ENCODE assay signal across 10 mouse cellular contexts in the genomic region with DNA sequence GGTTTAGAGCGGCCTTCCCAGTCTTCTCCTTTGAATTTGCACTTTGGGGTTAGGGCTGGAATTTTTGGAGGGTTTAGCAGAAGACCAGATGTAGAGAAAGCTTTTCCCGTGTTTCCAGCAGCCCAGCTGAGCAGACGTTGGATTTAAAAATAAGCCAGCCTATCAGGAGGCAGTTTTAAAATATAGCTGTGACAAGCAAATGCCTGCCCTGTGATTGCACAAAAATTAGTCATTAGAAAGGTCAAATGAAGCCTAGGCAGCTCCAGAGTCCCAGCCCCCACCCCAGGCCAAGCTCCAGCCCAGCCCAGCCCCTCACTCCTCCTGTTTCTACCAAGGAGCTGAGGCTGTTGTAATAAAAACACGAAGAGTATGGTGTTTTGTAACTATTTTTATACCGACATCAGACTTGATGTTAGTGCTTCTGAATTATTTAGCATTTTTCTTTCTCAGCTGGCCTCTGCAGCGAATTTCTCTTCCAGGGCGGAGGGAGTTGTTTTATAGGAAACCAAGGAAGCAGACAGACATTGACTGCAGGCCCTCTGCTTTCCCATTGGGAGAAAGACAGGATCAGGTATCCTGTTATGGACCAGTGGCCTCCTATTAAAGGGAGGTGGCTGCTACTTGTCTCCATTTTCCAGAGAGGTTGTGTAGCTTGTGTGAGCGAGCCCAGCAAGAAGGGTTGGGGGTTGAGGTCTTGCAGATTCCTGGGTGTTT. TPM values are rescaled to one million over a fixed set of nuclear protein-coding genes. Genes with fewer than 3 reads are reported as not detected.
DNase-seq lines count a peak whose midpoint lies in the region; ATAC-seq and TF ChIP-seq lines count a peak whose summit lies in the region.
"Had no signal": no experiment of that assay in that cellular context is flagged by ENCODE, and none has a peak within 500 bp of the region (broad histone marks: within the 10 kb centered on the region; RNA-seq: fewer than 3 reads in every experiment).

No protein-coding gene starts in this region.

- no peak overlapping the region for H3K4me3 ChIP-seq in forebrain, embryonic 15.5 days
- no peak overlapping the region for H3K4me3 ChIP-seq in forebrain, embryonic 13.5 days
- no peak overlapping the region for H3K4me3 ChIP-seq in kidney, postnatal 0 days (replicated peaks; ENCODE audit: low read depth, low read length)
- no peak overlapping the region for H3K4me3 ChIP-seq in brown adipose tissue, adult 24 weeks (ENCODE audit: insufficient read depth, low read depth, low read length)
- no peak overlapping the region for H3K4me3 ChIP-seq in liver, embryonic 11.5 days (ENCODE audit: low read depth, low read length)

- H3K27me3 ChIP-seq in forebrain, embryonic 15.5 days, result no peaks in the 10 kb centered on the region
- no peaks in the 10 kb centered on the region for H3K27me3 ChIP-seq in forebrain, embryonic 13.5 days
- no peaks in the 10 kb centered on the region for H3K27me3 ChIP-seq in kidney, postnatal 0 days (ENCODE audit: insufficient read depth, low read length)
- H3K27me3 ChIP-seq in liver, embryonic 11.5 days (replicated peaks; ENCODE audit: control insufficient read depth, insufficient read depth, low read length), result no peaks in the 10 kb centered on the region

- peak; percentile 73 for DNase-seq in kidney, postnatal 0 days (ENCODE audit: low spot score)
- DNase-seq in kidney, adult 11 months, result no peak
- peak; percentile 26 for DNase-seq in lung, postnatal 36 days
- no peak for DNase-seq in liver, embryonic 11.5 days (ENCODE audit: low spot score)
- no peak for DNase-seq in layer of hippocampus, adult 8-10 months (ENCODE audit: low spot score in 2 of 2)
- DNase-seq: B cell, adult 2 months; gastrocnemius, postnatal 25 days had no signal

- H3K27ac ChIP-seq in forebrain, embryonic 15.5 days (replicated peaks), result peak overlapping the region; percentile 7; the same call in 1 of the 2 replicates
- no peak overlapping the region for H3K27ac ChIP-seq in forebrain, embryonic 13.5 days
- H3K27ac ChIP-seq in kidney, postnatal 0 days, result peak overlapping the region; percentile 31
- peak overlapping the region; percentile 75 for H3K27ac ChIP-seq in brown adipose tissue, adult 24 weeks (replicated peaks; ENCODE audit: low read depth, low read length)
- H3K27ac ChIP-seq in liver, embryonic 11.5 days (ENCODE audit: low read depth, low read length), result no peak overlapping the region

- no peak overlapping the region for H3K9ac ChIP-seq in forebrain, embryonic 15.5 days (replicated peaks)
- H3K9ac ChIP-seq in forebrain, embryonic 13.5 days, result no peak overlapping the region
- no peak overlapping the region for H3K9ac ChIP-seq in kidney, postnatal 0 days (ENCODE audit: low read depth, low read length)
- H3K9ac ChIP-seq in liver, embryonic 11.5 days (ENCODE audit: low read depth, low read length), result no peak overlapping the region

- no peaks in the 10 kb centered on the region for H3K9me3 ChIP-seq in forebrain, embryonic 15.5 days
- no peaks in the 10 kb centered on the region for H3K9me3 ChIP-seq in forebrain, embryonic 13.5 days (replicated peaks)
- no peaks in the 10 kb centered on the region for H3K9me3 ChIP-seq in kidney, postnatal 0 days (replicated peaks; ENCODE audit: low read length)
- no peaks in the 10 kb centered on the region for H3K9me3 ChIP-seq in liver, embryonic 11.5 days (ENCODE audit: control insufficient read depth, low read length)

- ATAC-seq in forebrain, embryonic 15.5 days (replicated peaks), result no peak
- ATAC-seq in forebrain, embryonic 13.5 days, result no peak
- 0 out of 2 replicates have a peak, but pooled peaks have one; percentile 33 for ATAC-seq in kidney, postnatal 0 days (replicated peaks; ENCODE audit: low FRiP score, low read depth)
- no peak for ATAC-seq in liver, embryonic 11.5 days (replicated peaks; ENCODE audit: low FRiP score)

- H3K4me1 ChIP-seq in forebrain, embryonic 15.5 days, result peaks cover 37% of the 10 kb centered on the region
- peaks cover 29% of the 10 kb centered on the region for H3K4me1 ChIP-seq in forebrain, embryonic 13.5 days
- H3K4me1 ChIP-seq in kidney, postnatal 0 days (replicated peaks; ENCODE audit: insufficient read depth, low read length), result peaks cover 5% of the 10 kb centered on the region; the same call in 1 of the 2 replicates
- peaks cover 11% of the 10 kb centered on the region for H3K4me1 ChIP-seq in brown adipose tissue, adult 24 weeks (ENCODE audit: control insufficient read depth, insufficient read depth, insufficient read length, low read length)
- H3K4me1 ChIP-seq in liver, embryonic 11.5 days (replicated peaks; ENCODE audit: control insufficient read depth, insufficient read depth, low read length), result no peaks in the 10 kb centered on the region

- no peaks in the 10 kb centered on the region for H3K36me3 ChIP-seq in forebrain, embryonic 15.5 days
- H3K36me3 ChIP-seq in forebrain, embryonic 13.5 days (ENCODE audit: poor library complexity, severe bottlenecking), result no peaks in the 10 kb centered on the region
- no peaks in the 10 kb centered on the region for H3K36me3 ChIP-seq in kidney, postnatal 0 days (ENCODE audit: insufficient read depth, low read length)
- no peaks in the 10 kb centered on the region for H3K36me3 ChIP-seq in liver, embryonic 11.5 days (ENCODE audit: control insufficient read depth, insufficient read depth, low read length)

- no peak overlapping the region for H3K4me2 ChIP-seq in forebrain, embryonic 15.5 days (replicated peaks)
- H3K4me2 ChIP-seq in forebrain, embryonic 13.5 days, result no peak overlapping the region
- no peak overlapping the region for H3K4me2 ChIP-seq in kidney, postnatal 0 days (ENCODE audit: low read length)
- no peak overlapping the region for H3K4me2 ChIP-seq in liver, embryonic 11.5 days

- TF ChIP-seq CTCF in kidney, postnatal 0 days (IDR thresholded peaks at IDR 0.05; ENCODE audit: low read depth), result no peak

- WGBS in forebrain, embryonic 15.5 days, result 59% methylated on average over 8 of the region's 8 CpGs
- 75% methylated on average over 8 of the region's 8 CpGs for WGBS in forebrain, embryonic 13.5 days
- 32% methylated on average over 8 of the region's 8 CpGs for WGBS in kidney, postnatal 0 days
- 73% methylated on average over 8 of the region's 8 CpGs for WGBS in liver, embryonic 11.5 days

RNA-seq across cellular contexts. Expression of a gene that starts 59.1 kb away (rescaled TPM):
- polyA plus RNA-seq in forebrain, embryonic 15.5 days (2015; fragmentation: Nextera tagmentation; extraction: Ambion mirVana), result 103 and 117 TPM in 2 replicates
- 67.6 and 73.6 TPM in 2 replicates for polyA plus RNA-seq in forebrain, embryonic 13.5 days (2015; fragmentation: Nextera tagmentation; extraction: Ambion mirVana)
- polyA plus RNA-seq in kidney, postnatal 0 days (2015; fragmentation: Nextera tagmentation; extraction: Ambion mirVana), result 22.6 and 23.2 TPM in 2 replicates
- 9.8 and 10.9 TPM in 2 replicates for polyA plus RNA-seq in brown adipose tissue, adult 24 weeks (2012; ENCODE audit: insufficient read depth, insufficient read length, missing spikeins)
- 6.9 and 7.3 TPM in 2 replicates for polyA plus RNA-seq in liver, embryonic 11.5 days (2014; fragmentation: Nextera tagmentation; extraction: Ambion mirVana)
- 100 to 1,000 TPM; 128 to 134 (median 132) TPM for total RNA-seq in layer of hippocampus, adult 8-10 months (2022)

Comparison
In these comparisons a context has a peak if more than half of its experiments do, and no peak if none do; other contexts are left out.
1. H3K27ac ChIP-seq: peak in forebrain, embryonic 15.5 days (single experiment), kidney, postnatal 0 days (single experiment) and brown adipose tissue, adult 24 weeks (single experiment); none in forebrain, embryonic 13.5 days (single experiment) and liver, embryonic 11.5 days (single experiment).
2. DNase-seq: peak in kidney, postnatal 0 days (single experiment) and lung, postnatal 36 days (single experiment); none in kidney, adult 11 months (single experiment), liver, embryonic 11.5 days (single experiment) and layer of hippocampus, adult 8-10 months (0 of 2).